In the genomic region with DNA sequence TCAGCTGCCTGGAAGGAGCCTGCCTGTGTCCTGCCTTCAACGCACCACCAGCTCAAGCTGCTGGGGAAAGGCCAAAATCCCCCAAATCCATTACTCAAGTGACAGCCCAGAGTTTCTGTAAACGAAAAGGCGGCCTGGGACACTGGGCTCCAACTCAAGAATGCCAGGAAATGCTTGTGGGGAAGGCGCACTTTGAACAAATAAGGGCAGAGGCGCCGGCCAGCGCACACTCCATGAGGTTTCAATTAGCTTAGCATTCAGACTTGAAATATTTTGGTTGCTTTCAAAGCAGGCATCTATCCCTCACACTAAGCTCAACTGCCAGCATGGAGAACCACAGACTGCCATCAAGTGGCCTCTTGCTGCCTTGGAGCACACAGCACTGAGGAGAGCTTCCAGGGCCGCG, we compare ENCODE assay signal across 8 mouse cellular contexts. TPM values are rescaled to one million over a fixed set of nuclear protein-coding genes. Genes with fewer than 3 reads are reported as not detected.
DNase-seq lines count a peak whose midpoint lies in the region; ATAC-seq and TF ChIP-seq lines count a peak whose summit lies in the region.

No protein-coding gene starts in this region.

- peak overlapping the region; percentile 27 for H3K4me2 ChIP-seq in heart, embryonic 13.5 days
- H3K4me2 ChIP-seq in kidney, postnatal 0 days (ENCODE audit: low read length) = 0 out of 2 replicates have a peak overlapping the region, but pooled peaks have one; percentile 11

- H3K4me3 ChIP-seq in G1E (ENCODE audit: low read depth, low read length) = peak overlapping the region; percentile 65; the same call in 1 of the 2 replicates
- peak overlapping the region; percentile 6; the same call in 1 of the 2 replicates for H3K4me3 ChIP-seq in brown adipose tissue, adult 24 weeks (ENCODE audit: insufficient read depth, low read depth, low read length)
- no peak overlapping the region for H3K4me3 ChIP-seq in heart, embryonic 13.5 days
- H3K4me3 ChIP-seq in kidney, postnatal 0 days (replicated peaks; ENCODE audit: low read depth, low read length) = no peak overlapping the region

- no peaks in the 10 kb centered on the region for H3K27me3 ChIP-seq in G1E (ENCODE audit: insufficient read depth, low read length)
- H3K27me3 ChIP-seq in heart, embryonic 13.5 days (replicated peaks) = no peaks in the 10 kb centered on the region
- no peaks in the 10 kb centered on the region for H3K27me3 ChIP-seq in kidney, postnatal 0 days (ENCODE audit: insufficient read depth, low read length)

- H3K4me1 ChIP-seq in G1E (ENCODE audit: insufficient read depth, low read depth, low read length) = peaks cover 78% of the 10 kb centered on the region
- H3K4me1 ChIP-seq in brown adipose tissue, adult 24 weeks (ENCODE audit: control insufficient read depth, insufficient read depth, insufficient read length, low read length) = peaks cover 51% of the 10 kb centered on the region
- peaks cover 72% of the 10 kb centered on the region for H3K4me1 ChIP-seq in heart, embryonic 13.5 days
- H3K4me1 ChIP-seq in kidney, postnatal 0 days (replicated peaks; ENCODE audit: insufficient read depth, low read length) = peaks cover 32% of the 10 kb centered on the region

- TF ChIP-seq CTCF in G1E (IDR thresholded peaks at IDR 0.05; ENCODE audit: low read depth, low read length) = no peak
- no peak for TF ChIP-seq CTCF in kidney, postnatal 0 days (IDR thresholded peaks at IDR 0.05; ENCODE audit: low read depth)

- peak overlapping the region; percentile 87 for H3K27ac ChIP-seq in brown adipose tissue, adult 24 weeks (replicated peaks; ENCODE audit: low read depth, low read length)
- peak overlapping the region; percentile 87 for H3K27ac ChIP-seq in heart, embryonic 13.5 days (replicated peaks)
- H3K27ac ChIP-seq in kidney, postnatal 0 days = peak overlapping the region; percentile 67

- ATAC-seq in G1E (ENCODE audit: extremely low read depth, insufficient number of reproducible peaks, low FRiP score, poor library complexity, severe bottlenecking) = no peak
- ATAC-seq in heart, embryonic 13.5 days (ENCODE audit: extremely low read depth, insufficient number of reproducible peaks, low FRiP score, low TSS enrichment) = no peak
- peak; percentile 34; the same call in 1 of the 2 replicates for ATAC-seq in kidney, postnatal 0 days (replicated peaks; ENCODE audit: low FRiP score, low read depth)
- no peak for ATAC-seq in monocyte, adult 5-6 weeks (replicated peaks; ENCODE audit: insufficient number of reproducible peaks, low FRiP score, low TSS enrichment, poor library complexity, severe bottlenecking)
- no peak for ATAC-seq in granulocyte monocyte progenitor cell, adult 5-6 weeks (replicated peaks; ENCODE audit: poor library complexity, severe bottlenecking)

- H3K9me3 ChIP-seq in G1E (replicated peaks) = no peaks in the 10 kb centered on the region
- H3K9me3 ChIP-seq in heart, embryonic 13.5 days = no peaks in the 10 kb centered on the region
- H3K9me3 ChIP-seq in kidney, postnatal 0 days (replicated peaks; ENCODE audit: low read length) = no peaks in the 10 kb centered on the region

- H3K36me3 ChIP-seq in G1E (replicated peaks) = peaks cover 95% of the 10 kb centered on the region
- H3K36me3 ChIP-seq in heart, embryonic 13.5 days = peaks cover 96% of the 10 kb centered on the region
- H3K36me3 ChIP-seq in kidney, postnatal 0 days (ENCODE audit: insufficient read depth, low read length) = peaks cover 55% of the 10 kb centered on the region

- 51% methylated on average over 9 of the region's 9 CpGs for WGBS in heart, embryonic 13.5 days
- 37% methylated on average over 9 of the region's 9 CpGs for WGBS in kidney, postnatal 0 days

- no peak for DNase-seq in G1E (ENCODE audit: low spot score)
- peak; percentile 96 for DNase-seq in kidney, postnatal 0 days (ENCODE audit: low spot score)
- peak; percentile 94 for DNase-seq in lung, postnatal 25 days (ENCODE audit: low spot score)
- DNase-seq in natural killer cell, adult 2 months (ENCODE audit: low spot score in 2 of 2) = no peak

- H3K9ac ChIP-seq in heart, embryonic 13.5 days = peak overlapping the region; percentile 67
- 0 out of 2 replicates have a peak overlapping the region, but pooled peaks have one; percentile 10 for H3K9ac ChIP-seq in kidney, postnatal 0 days (ENCODE audit: low read depth, low read length)

RNA-seq across cellular contexts. Expression of a gene that starts 9.9 kb away (rescaled TPM):
- total RNA-seq in G1E (2014; fragmentation: Nextera tagmentation) (18.4 and 29.8 TPM in 2 replicates), G1E (2017) (40.8 and 44.1 TPM in 2 replicates)
- polyA plus RNA-seq in G1E (2012) = 60.6 and 64.1 TPM in 2 replicates
- 21.5 and 25.5 TPM in 2 replicates for polyA plus RNA-seq in brown adipose tissue, adult 24 weeks (2012; ENCODE audit: insufficient read depth, insufficient read length, missing spikeins)
- polyA plus RNA-seq in heart, embryonic 13.5 days (2015; fragmentation: Nextera tagmentation; extraction: Ambion mirVana) = 87.9 and 93.7 TPM in 2 replicates
- polyA plus RNA-seq in kidney, postnatal 0 days (2015; fragmentation: Nextera tagmentation; extraction: Ambion mirVana) = 80.5 and 89.7 TPM in 2 replicates
- 86.5 to 90.0 TPM (median 87.5 TPM) in 3 replicates for total RNA-seq in monocyte, adult 5-6 weeks (2017)
- total RNA-seq in granulocyte monocyte progenitor cell, adult 5-6 weeks (2014; fragmentation: Nextera tagmentation) = 18.5 and 29.5 TPM in 2 replicates
- 38.2 and 49.8 TPM in 2 replicates for total RNA-seq in granulocyte monocyte progenitor cell, adult 5-6 weeks (2017)

RNA-seq across cellular contexts. Expression of a gene that starts 10.0 kb away (rescaled TPM):
- 59.4 and 65.0 TPM in 2 replicates for total RNA-seq in G1E (2014; fragmentation: Nextera tagmentation)
- total RNA-seq in G1E (2017) = 20.2 and 20.9 TPM in 2 replicates
- polyA plus RNA-seq in G1E (2012) = 51.3 and 61.3 TPM in 2 replicates
- 47.6 and 51.4 TPM in 2 replicates for polyA plus RNA-seq in brown adipose tissue, adult 24 weeks (2012; ENCODE audit: insufficient read depth, insufficient read length, missing spikeins)
- polyA plus RNA-seq in heart, embryonic 13.5 days (2015; fragmentation: Nextera tagmentation; extraction: Ambion mirVana) = 37.6 and 41.1 TPM in 2 replicates
- 28.6 and 30.8 TPM in 2 replicates for polyA plus RNA-seq in kidney, postnatal 0 days (2015; fragmentation: Nextera tagmentation; extraction: Ambion mirVana)
- total RNA-seq in monocyte, adult 5-6 weeks (2017) = 22.0 to 38.0 TPM (median 27.7 TPM) in 3 replicates
- 27.6 and 34.3 TPM in 2 replicates for total RNA-seq in granulocyte monocyte progenitor cell, adult 5-6 weeks (2014; fragmentation: Nextera tagmentation)
- 13.3 and 16.9 TPM in 2 replicates for total RNA-seq in granulocyte monocyte progenitor cell, adult 5-6 weeks (2017)

Comparison
In these comparisons a context has a peak if more than half of its experiments do, and no peak if none do; other contexts are left out.
1. DNase-seq: peak in kidney, postnatal 0 days (single experiment) and lung, postnatal 25 days (single experiment); none in G1E (single experiment) and natural killer cell, adult 2 months (0 of 2).
2. H3K4me3 ChIP-seq: peak in G1E (single experiment) and brown adipose tissue, adult 24 weeks (single experiment); none in heart, embryonic 13.5 days (single experiment) and kidney, postnatal 0 days (single experiment).
3. Peak in every context shown above with its lines, with median percentiles within 50 percentile points of each other: H3K27ac ChIP-seq.